Mouse (Mus musculus) gastrocnemius, postnatal 25 days (tissue): ENCODE results near the gene Rnps1. TPM values are rescaled to one million over a fixed set of nuclear protein-coding genes. Genes with fewer than 3 reads are reported as not detected.
"Not testable (repeated sequence)": the region's sequence is repeated elsewhere in the genome, so short reads cannot be mapped to it uniquely, and the experiment has no call there.

Experiments used
- DNase-seq: peaks from one replicate; pipeline ENCODE4 v3.0.0; 2022
- long read RNA-seq, 2 experiments: library from polyadenylated mRNA; stranded (forward); transcript quantifications; one replicate each; pipeline ENCODE4 v2.0.0; 2021
- total RNA-seq, 2 experiments: library from RNA; stranded (reverse); gene quantifications; 1 replicate in 1 of 2; 2 replicates in 1 of 2; pipeline ENCODE4 v1.2.3; 2021

The Rnps1 gene
- 10 to 100 TPM; 47.3 to 50.6 TPM for total RNA-seq
- long read RNA-seq, experiment 1, transcript Rnps1-203 (9 exons, 1,920 nt): major isoform, 15 of 54 reads
- long read RNA-seq, experiment 1, transcript Rnps1-201 (8 exons, 1,816 nt): minor isoform, 10 of 54 reads
- long read RNA-seq, experiment 1, transcript Rnps1-202 (7 exons, 1,646 nt): minor isoform, 13 of 54 reads
- long read RNA-seq, experiment 1, partial matches to known transcripts: 12 of 54 reads
- long read RNA-seq, experiment 1, other reads (novel, unspliced or antisense): 4 of 54 reads
- long read RNA-seq, experiment 2, transcript Rnps1-203 (9 exons, 1,920 nt): major isoform, 24 of 65 reads
- long read RNA-seq, experiment 2, transcript Rnps1-201 (8 exons, 1,816 nt): minor isoform, 20 of 65 reads
- long read RNA-seq, experiment 2, transcript Rnps1-202 (7 exons, 1,646 nt): minor isoform, 10 of 65 reads
- long read RNA-seq, experiment 2, partial matches to known transcripts: 5 of 65 reads
- long read RNA-seq, experiment 2, other reads (novel, unspliced or antisense): 2 of 65 reads

GRCm38 (mm10) chr17:24414230-24414976 lies at the start of gene Rnps1:
Gene Rnps1 (plus strand): TSS chr17:24414565.
- DNase-seq: peak; percentile 97

GRCm38 (mm10) chr17:24365863-24366262 lies 48.5 kb upstream of the Rnps1 start:
- DNase-seq: no peak

- no peak for DNase-seq
These were observed 39.2 kb upstream of the Rnps1 start for GRCm38 (mm10) chr17:24375094-24375712.

DNA sequence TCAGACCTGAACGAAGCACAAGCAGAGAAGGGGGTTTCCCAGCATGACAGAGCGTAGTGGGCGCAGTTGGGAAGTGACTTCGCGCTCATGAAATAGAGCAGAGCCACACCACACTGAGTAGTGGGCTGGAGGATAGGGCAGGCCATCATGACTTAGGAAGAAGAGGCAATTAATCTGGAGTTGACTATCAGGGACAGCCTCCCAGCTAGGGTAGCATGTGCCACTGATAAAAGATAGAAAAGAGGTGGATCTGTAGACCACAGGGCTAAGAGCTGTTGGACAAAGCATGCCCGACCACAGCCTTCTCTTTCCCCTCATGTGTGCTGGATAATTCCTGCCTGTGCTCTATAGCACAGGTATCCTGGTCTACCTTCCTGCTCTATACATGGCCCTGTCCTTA lies 38.5 kb upstream of the Rnps1 start:
- DNase-seq: no peak

DNA sequence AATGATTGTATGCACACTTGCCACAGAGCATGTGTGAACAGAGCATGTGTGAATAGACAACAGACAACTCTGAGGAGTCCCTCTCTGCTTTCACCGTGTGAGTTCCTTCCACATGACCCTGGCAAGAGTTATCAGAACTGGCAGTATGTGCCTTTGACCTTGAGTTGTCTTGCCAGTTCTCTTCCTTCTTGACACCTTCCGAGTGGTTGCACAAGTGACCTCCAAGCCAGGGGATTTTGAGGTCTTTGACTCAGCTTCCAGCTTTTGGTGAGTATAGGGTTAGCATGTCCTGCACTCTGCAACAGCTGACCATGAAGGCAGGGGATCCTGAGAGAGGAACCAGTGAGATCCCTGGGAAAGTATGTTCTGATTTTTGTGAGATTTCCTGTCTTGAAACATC lies 35.9 kb upstream of the Rnps1 start:
- DNase-seq: no peak

GRCm38 (mm10) chr17:24383789-24384188 lies 30.6 kb upstream of the Rnps1 start:
- no peak for DNase-seq

GRCm38 (mm10) chr17:24388711-24389110 lies 25.7 kb upstream of the Rnps1 start:
- DNase-seq: no peak

DNA sequence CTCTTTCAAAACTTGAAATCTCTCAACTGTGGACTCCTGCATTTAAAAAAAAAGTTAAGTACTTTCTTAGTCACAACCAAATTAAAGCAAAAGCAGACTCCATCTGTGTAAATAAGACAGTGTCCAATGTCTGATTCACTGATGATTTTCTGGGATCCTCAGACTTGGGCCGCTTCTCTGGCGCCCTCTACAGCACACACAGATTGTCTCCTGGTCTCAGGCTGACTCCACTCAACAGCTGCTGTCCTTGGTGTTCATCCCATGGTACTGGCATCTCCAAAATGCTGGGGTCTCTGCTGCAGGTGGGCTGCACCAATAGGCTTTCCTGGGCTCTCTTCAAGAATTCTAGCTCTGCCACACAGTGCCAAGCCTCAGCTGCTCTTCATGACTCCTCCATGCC lies 24.5 kb upstream of the Rnps1 start:
- no peak for DNase-seq

DNA sequence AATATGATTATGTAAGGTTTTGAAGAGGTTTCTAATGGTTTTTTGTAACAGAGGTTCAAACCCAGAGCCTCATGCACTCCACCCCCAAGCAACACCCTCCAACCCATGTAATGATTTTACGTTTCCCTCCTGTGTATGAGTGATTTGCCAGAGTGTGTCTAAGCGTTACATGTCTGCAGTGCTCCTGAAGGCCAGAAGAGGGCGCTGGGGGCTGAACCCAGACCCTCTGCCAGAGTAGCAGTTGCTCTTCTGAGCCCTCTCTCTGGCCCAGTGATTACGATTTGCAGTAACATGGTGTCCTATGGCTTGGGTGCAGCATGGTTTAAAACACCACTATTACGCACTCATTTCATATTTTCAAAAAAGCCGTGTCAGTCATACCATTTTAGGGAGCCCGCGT lies 23.2 kb upstream of the Rnps1 start:
- no peak for DNase-seq

GRCm38 (mm10) chr17:24393527-24393926 lies 20.8 kb upstream of the Rnps1 start:
- no peak for DNase-seq

DNA sequence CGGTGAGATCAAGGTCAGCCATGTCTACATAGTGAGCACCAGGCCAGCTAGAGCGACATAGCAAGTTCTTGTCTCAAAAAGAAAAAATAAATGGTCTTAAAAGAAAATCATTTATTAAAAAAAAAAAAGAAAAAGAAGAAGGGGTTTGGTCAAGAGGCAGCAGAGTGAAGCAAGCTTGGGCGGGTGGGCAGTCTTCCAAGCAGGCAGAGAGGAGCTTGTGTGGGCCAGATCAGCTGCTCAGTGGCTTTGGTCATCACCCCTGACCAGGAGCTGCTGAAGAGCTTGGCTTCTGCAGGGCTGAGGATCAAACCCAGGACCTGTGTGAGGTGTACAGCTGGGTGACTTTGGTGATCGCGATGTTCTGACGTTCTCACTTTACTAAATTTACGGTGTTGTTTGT lies 19.9 kb upstream of the Rnps1 start:
- no peak for DNase-seq

- DNase-seq: no peak
These were observed 12.0 kb upstream of the Rnps1 start for GRCm38 (mm10) chr17:24402371-24402770.

DNA sequence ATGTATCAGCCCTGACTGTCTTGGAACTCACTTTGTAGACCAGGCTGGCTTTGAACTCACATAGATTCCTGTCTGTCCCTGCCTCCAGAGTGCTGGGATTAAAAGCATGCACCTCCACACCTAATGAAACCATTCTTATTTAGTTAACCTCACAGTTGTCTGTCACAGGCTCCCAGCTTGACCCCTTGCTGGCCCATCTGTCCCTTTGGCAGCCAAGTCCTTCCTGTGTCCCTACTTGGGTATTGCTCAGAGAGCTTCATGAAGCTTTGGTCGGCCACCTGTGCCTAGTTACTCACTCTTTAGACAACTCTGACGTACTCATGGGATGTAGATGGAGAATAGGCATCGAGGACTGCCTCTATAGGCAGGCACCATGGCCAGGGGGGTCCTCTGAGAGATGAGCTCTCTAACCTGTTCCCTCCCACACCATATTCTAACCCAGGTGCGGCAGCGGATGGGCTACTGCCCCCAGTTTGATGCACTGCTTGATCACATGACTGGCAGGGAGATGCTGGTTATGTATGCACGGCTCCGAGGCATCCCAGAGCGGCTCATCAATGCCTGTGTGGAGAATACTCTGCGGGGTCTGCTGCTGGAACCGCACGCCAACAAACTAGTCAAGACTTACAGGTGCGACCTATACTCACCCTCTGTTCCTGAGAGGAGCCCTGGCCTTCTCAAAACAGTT lies 7.1 kb upstream of the Rnps1 start:
- DNase-seq: no peak

- DNase-seq: no peak
These were observed 681 bp upstream of the Rnps1 start for GRCm38 (mm10) chr17:24413557-24414211.

DNA sequence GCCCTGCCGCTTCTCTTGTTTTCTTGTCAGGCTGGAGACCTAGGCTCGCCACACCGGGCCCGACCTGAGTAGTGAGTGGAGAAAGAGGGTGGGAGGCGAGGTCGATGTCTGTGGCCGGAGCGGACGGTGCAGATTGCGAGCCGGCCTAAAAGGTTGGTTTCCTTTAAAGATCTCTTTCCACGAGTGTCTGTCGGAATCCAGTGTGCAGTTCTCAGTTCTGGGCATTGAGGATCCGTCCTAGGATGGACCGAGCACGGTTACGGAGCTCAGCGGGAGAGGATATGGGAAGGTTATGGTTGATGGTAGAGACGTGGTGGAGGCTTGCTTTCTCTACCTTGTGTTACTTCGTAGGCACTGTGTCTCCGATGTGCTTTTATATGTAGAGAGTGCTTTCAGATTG lies 646 bp downstream of the Rnps1 start:
- DNase-seq: no peak

DNA sequence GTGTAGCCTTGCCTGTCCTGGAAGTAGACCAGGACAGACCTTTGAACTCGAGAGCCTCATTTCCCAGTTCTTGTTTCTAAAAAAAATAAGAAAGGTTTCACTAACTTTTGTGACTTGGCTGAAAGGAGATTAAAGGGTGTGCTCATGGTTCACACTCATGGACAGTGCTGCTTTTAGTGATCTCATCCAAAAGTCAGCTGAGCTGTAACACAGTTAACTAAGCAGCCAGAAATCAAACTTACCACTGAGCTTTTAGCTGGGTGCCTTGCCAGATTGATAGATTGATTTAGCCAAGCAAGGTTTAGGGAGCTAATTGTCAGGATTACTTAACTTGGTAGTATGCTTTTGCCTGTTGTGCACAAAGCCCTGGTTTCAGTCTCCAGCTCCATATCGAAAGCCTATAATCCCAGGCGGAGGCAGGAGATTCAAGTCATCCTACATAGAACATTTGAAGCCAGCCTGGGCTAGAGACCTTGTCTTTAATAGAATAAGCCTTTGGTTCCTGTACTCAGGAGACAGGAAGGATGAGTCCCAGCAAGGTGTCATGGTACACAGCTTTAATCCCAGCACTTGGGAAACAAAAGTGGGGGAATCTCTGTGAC lies 1.8 kb downstream of the Rnps1 start:
- DNase-seq: no peak

DNA sequence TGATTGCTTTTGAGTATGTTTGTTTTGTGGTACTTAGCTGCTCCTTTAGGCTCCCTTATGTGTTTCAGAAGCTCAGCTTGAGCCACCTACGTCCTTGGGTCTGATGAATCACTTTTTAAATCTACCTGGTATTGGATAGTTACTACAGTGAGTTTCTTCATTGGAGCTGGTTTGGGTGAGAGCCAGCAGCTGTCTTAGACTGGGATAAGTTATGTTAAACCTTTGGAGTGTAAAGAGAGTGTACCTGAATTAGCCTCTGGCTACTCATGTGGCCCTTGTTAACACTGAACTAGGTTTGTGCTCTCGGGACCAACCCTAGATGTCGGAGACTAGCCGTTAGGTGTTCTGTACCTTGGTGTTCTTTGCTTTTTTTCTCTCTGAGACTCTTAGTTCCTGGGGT lies 8.7 kb downstream of the Rnps1 start:
- DNase-seq: no peak

- DNase-seq: no peak
These were observed 10.1 kb downstream of the Rnps1 start for GRCm38 (mm10) chr17:24424489-24424888.

DNA sequence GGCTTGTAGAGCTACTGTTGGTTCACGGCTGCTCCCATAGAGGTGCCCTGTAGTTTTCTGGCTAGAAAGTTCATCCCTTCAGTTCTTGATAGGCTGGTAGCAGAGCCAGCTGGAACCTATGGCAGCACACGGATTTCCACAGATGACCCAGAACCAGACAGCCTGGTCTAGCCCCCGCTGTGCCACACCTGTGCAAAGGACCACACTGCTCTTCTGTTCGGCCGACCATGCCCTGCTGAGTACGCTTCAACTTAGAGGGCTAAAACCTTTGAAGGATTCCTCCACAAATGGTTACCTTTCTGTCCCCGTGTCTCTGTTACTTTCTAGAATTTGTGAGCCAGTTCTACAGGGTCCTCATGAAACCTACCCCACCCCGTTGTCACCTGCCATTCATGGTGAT lies 11.0 kb downstream of the Rnps1 start:
- not testable (repeated sequence) for DNase-seq

DNA sequence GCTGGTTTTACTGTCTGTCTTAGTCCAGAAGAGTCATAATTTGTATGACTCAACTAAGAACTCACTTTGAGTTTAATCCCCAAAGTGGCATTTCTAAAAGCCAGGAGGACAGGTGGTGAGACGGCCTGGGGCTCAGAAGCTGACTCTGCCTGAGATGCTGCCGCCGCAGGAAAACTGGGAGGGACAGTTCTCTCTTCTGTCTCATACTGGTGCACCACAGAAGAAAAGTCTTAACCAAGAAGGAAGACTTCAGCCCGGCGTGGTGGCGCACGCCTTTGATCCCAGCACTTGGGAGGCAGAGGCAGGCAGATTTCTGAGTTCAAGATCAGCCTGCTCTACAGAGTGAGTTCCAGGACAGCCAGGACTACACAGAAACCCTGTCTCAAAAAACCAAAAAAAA lies 11.5 kb downstream of the Rnps1 start:
- no peak for DNase-seq

- DNase-seq: peak; percentile 98
These were observed 12.3 kb downstream of the Rnps1 start, which contains the start of gene Eci1 for GRCm38 (mm10) chr17:24426471-24427169. Gene Eci1 (plus strand): TSS chr17:24426641.
